Mouse (Mus musculus): ENCODE results near the gene Ak5.

The Ak5 gene

DNA sequence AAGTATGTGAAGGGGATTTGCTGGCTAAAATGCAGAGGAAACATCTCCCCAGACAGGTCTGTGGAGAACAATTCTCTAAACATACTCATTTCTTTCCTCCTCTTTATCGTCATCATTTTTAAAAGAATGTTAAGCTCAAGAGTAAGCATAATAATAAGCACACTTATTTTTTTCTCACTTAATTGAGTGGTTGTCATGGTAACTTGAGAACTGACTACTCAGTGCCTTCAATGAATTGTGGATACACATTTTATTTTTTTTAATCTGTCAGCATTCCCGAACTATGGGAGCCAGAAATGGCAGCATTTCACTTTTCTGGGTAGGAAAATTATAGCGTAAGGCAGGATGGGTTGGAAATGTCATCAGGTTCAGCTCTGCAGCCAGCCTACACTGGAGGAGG lies 151.6 kb downstream of the Ak5 start:
- DNase-seq (ENCODE audit: low read depth, low spot score) = peak; percentile 41

DNA sequence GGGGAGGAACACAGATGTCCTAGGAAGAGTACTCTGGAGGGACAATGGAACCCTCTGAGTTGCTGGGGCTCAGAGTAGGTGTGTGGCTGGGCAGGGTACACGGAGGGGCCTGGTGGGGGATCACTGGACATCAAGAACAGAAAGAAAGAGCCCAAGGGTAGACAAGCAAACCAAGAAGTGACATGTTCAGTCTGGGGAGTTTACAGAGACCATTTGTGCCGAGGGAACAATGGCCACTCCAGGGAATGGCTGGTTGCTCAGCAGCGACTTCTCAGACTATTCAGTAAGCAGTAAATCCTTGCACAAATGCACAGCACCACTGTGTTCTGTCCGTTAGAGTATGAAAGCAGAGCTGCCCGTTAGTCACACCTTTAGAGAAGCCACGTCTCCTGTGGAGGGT lies 152.2 kb downstream of the Ak5 start:
- DNase-seq (ENCODE audit: low read depth, low spot score) = no peak

DNA sequence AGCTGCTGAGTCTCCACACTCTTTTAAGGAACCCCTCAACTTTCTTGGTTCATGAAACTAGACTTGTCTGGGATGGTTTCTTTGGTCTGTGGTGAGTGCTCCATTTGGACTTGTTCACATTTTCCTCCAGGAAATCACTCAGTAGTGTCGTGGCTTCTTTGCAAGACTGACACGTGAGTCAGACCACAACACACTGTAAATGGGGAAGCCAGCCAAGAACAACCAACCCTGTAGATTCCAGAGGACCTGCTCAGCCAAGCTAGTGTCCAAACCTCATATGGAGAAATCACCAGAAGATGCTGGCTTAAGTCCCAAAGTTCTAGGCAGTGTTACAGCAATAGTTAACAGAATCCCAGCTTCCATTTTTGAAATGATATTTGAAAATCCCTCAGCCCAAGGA lies 155.6 kb downstream of the Ak5 start:
- DNase-seq (ENCODE audit: low read depth, low spot score) = no peak

DNA sequence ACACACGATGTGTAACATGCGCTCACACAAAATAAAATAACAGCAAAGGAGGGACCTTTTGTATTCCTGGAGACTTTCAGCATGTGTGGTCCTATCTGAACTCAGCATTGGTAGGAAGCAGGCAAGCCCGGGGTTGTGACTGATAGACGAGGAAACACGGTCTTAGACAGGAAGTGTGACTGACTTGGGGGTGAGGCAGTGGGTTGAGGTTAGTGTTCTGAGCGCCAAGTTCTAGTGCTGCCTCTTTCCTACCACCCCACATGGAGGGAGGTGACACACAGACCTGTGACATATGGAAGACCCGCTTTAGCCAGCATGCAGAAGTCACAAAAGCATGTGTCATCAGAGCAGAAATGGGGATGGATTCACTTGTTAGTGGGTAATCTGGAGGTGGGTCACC lies 158.9 kb downstream of the Ak5 start:
- DNase-seq (ENCODE audit: low read depth, low spot score) = no peak

- no peak for DNase-seq (ENCODE audit: low read depth, low spot score)
Measured at GRCm38 (mm10) chr3:152508419-152508993, 159.7 kb downstream of the Ak5 start.

GRCm38 (mm10) chr3:152507900-152508299 lies 160.3 kb downstream of the Ak5 start:
- peak; percentile 65 for DNase-seq (ENCODE audit: low read depth, low spot score)

GRCm38 (mm10) chr3:152498968-152499696 lies 169.0 kb downstream of the Ak5 start:
- no peak for DNase-seq (ENCODE audit: low read depth, low spot score)

DNA sequence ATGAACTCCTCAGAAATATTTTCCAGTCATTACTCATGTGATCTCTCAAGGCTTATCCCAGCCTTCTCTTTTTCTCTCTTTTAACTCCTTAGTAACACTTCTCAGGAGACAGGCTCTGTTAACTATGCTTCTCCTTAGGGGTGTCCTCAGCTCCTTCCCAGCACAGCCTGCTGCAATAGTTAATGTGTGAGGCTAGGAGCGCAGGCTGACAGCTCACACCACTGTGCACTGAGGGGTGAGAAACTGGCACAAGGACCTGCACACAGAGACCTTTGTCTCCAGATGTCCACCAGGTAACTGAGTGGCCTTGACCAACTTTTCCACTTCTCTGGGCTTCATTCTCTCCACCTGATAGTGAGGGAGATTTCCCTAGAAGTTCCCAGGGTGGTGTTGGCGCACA lies 170.3 kb downstream of the Ak5 start:
- DNase-seq (ENCODE audit: low read depth, low spot score) = no peak

GRCm38 (mm10) chr3:152497084-152497483 lies 171.1 kb downstream of the Ak5 start:
- no peak for DNase-seq (ENCODE audit: low read depth, low spot score)

GRCm38 (mm10) chr3:152495415-152495898 lies 172.7 kb downstream of the Ak5 start:
- DNase-seq (ENCODE audit: low read depth, low spot score) = peak; percentile 64

DNA sequence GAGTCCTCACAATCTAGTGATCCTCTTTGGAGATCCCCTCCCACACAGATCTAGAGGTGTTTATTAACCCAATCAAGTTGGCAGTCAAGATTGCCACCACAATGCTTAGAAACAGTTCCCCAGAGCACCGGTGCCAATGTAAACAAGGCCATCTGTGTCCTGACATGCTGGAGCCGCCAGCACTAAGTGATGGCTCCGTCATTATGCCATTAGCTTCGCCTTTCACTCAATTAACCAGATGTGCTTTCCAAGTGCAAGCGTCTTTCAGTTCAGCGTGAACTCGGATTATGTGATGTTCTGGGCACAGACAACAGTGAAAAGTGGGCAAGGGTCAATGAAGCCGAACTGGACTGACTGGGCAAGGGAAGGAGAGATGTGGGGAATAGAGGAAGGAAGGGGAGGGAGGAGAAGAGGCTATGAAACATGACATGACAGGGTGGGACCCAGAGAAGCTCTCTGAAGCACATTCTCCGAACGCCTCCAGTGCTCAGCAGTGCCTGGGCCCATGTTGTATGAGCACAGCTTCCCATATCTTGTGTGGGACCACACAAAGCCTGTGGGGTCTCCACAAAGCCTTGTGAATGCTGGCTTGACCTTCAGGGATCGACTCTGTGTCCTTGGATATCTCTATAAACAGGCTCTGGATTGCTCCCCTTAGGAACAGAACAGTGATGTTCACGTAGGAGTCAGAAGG lies 173.3 kb downstream of the Ak5 start:
- DNase-seq (ENCODE audit: low read depth, low spot score) = peak; percentile 10

GRCm38 (mm10) chr3:152493813-152494212 lies 174.3 kb downstream of the Ak5 start:
- no peak for DNase-seq (ENCODE audit: low read depth, low spot score)

- DNase-seq (ENCODE audit: low read depth, low spot score) = no peak
Measured at GRCm38 (mm10) chr3:152492241-152492640, 175.9 kb downstream of the Ak5 start.

GRCm38 (mm10) chr3:152490423-152490822 lies 177.7 kb downstream of the Ak5 start:
- no peak for DNase-seq (ENCODE audit: low read depth, low spot score)

DNA sequence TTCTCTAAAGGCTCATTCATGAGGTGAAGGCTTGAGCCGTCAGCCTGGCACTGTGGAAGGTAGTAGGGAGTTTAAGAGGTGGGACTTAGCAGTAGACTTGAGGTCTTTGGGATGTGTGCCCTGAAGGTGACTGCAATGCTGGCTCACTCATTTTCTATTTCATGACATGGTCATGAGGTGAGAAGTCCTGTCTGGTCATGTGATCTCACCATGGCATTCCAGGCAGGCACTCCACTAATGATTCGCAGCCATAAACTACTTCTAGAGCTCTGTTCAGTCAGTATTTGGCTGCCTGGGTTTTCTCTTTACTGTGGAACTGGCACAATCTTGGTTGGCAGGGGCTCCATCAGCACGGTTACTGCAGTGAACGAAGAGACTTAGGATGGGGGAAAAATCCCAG lies 179.2 kb downstream of the Ak5 start:
- DNase-seq (ENCODE audit: low read depth, low spot score) = no peak

DNA sequence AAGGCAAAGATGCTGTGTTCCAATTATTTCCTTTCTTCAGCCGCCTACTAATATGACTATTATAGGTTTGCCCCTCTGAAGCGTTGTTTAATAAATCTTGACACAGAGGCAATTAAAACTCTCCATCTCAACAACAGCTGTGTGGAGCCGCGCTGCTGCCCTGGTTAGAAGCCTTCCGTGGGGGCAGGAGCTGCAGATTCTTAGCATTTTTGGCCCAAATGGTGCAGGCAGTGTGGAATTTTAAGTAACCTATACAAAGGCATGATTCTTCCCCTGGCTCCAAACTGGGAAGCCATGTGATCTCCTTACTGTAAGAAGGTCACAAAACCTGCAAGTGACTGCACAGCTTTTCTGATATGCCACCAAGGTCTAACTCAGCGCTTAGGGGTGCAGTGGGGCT lies 184.0 kb downstream of the Ak5 start:
- peak; percentile 81 for DNase-seq (ENCODE audit: low read depth, low spot score)

- peak; percentile 42 for DNase-seq (ENCODE audit: low read depth, low spot score)
Measured at GRCm38 (mm10) chr3:152483800-152484199, 184.4 kb downstream of the Ak5 start.

GRCm38 (mm10) chr3:152482182-152482581 lies 186.0 kb downstream of the Ak5 start:
- no peak for DNase-seq (ENCODE audit: low read depth, low spot score)

DNA sequence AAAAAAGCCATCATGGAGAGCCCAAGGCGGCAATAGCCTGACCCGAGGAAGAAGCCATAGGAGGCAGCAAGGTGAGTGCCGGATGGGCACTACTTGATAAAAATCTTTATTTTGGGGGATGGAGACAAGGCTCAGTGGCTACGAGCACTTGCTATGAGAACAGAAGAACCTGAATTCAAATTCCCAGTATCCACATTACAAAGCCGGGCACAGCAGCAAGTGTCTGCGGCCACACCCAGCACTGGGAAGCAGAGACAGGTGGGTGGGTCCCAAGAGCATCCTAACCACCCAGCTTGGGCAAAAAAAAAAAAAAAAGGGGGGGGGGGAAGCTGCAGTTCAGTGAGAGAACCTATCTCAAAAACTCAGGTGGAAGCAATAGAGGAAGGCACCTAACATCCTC lies 187.8 kb downstream of the Ak5 start:
- DNase-seq (ENCODE audit: low read depth, low spot score) = no peak

DNA sequence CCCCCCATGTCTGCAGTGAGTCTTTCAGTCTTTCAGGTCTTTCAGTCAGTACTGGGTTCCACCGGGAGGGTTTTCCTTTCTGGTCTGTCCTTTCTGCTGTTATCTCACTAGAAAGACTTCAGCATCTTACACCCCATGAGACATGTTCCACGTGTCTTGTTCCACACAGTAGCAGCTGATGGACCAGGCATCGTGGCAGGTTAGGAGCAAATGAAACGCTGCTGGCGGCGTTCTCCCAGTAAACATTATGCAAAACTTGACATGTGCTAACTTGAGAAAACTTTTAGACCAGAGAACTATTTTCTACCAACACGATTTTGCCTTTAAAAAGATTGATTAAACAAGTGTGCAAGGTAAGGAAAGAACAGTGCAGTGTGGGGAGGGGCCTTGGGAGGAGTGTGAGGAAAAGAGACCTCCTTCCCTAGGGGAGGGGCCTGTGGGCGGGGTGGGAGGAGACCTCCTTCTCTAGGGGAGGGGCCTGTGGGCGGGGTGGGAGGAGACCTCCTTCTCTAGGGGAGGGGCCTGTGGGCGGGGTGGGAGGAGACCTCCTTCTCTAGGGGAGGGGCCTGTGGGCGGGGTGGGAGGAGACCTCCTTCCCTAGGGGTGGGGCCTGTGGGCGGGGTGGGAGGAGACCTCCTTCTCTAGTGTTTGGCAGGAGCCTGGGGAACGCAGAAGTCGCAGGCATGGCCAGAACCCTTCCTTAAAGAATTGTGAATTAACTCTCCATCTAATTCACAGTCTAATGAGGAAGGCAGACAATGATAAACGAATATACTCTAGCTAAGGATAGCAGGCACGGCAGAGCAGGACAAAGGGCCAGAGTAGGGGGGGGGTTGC lies 189.3 kb downstream of the Ak5 start:
- peak; percentile 50 for DNase-seq (ENCODE audit: low read depth, low spot score)

DNA sequence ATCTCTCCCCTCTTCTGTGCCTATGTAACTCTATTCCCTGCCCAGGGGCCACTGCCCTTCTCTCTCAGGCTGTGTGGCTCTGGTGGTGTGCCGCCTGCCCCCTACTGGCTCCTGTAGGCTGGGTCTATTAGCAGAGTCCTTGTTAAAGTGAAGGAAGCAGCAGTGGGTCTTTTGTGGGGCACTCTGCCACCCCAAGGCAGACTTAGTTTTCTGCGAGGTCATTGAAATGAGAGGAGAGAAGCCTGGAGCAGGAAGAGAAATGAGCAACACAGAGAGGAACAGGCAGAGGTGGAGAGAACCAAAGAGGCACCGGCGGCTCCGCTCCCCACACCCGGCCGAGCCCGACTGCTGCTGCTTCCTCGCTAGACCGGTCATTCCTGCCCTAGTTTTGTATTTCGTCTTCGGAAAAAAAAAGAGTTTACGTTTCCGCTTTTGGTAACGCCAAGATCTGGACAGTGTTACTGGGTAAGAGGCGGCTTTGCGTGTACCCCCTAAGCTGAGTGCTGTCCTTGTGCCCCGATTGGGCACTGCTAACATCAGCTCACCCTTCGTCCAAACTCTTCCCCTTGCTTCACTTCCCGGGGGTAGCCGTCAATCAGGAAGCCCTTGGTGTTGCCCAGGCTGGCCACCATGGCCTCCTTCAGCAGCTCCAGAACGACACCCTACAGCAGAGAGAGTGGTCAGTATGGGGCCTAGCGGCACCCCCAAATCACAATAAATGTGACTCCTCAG lies 190.2 kb downstream of the Ak5 start:
- peak; percentile 69 for DNase-seq (ENCODE audit: low read depth, low spot score)
